Mouse (Mus musculus) ES-E14 (cell line): Measurements from ENCODE around the gene Tescl.

Experiments
- CHD2 ChIP-seq: IDR thresholded peaks from 2 replicates; pipeline ENCODE4 v1.6.1; 2014; ENCODE audit warnings: mild to moderate bottlenecking, low read depth, low read length, inconsistent platforms
- HCFC1 ChIP-seq: IDR thresholded peaks from 2 replicates; pipeline ENCODE4 v1.6.1; 2012; ENCODE audit warnings: low read length, inconsistent platforms, borderline replicate concordance; ENCODE audit not compliant: insufficient read depth

- TF ChIP-seq CHD2 (no peak), HCFC1 (no peak)
These were observed 6.3 kb downstream of the Tescl start for GRCm38 (mm10) chr7:24327281-24327975.
